Mouse (Mus musculus) forebrain, postnatal 0 days (tissue): Measurements from ENCODE around the gene Aldh1l1. TPM values are rescaled to one million over a fixed set of nuclear protein-coding genes. Genes with fewer than 3 reads are reported as not detected.

ENCODE experiments used
- ATAC-seq: fragments of 200-750 bp; cut with Nextera tagmentation; 2 replicates; pipeline ENCODE4 v1.8.0; 2017; ENCODE audit warnings: mild to moderate bottlenecking, moderate library complexity
- DNase-seq: peaks from one replicate; pipeline ENCODE4 v3.0.0-alpha.2; 2015
- H3K27ac ChIP-seq: fragments of 300-500 bp; sonication (generic); 2 replicates; pipeline ENCODE4 v1.5.1; 2014; ENCODE audit warnings: low read depth, mild to moderate bottlenecking, antibody characterized with exemption, low read length, moderate library complexity, mixed read lengths
- H3K27me3 ChIP-seq: fragments of 300-500 bp; sonication (generic); 2 replicates; pipeline ENCODE4 v1.6.1; 2014; ENCODE audit warnings: mild to moderate bottlenecking, low read length, mixed read lengths; ENCODE audit not compliant: insufficient read depth
- H3K36me3 ChIP-seq: fragments of 300-500 bp; sonication (generic); 2 replicates; pipeline ENCODE4 v1.6.1; 2014; ENCODE audit warnings: mild to moderate bottlenecking, moderate library complexity; ENCODE audit not compliant: insufficient read depth
- H3K4me1 ChIP-seq: fragments of 300-500 bp; sonication (generic); 2 replicates; pipeline ENCODE4 v1.6.1; 2014; ENCODE audit warnings: antibody characterized with exemption; ENCODE audit not compliant: insufficient read depth
- H3K4me2 ChIP-seq: fragments of 300-500 bp; sonication (generic); 2 replicates; pipeline ENCODE4 v1.6.1; 2014; ENCODE audit warnings: low read depth, mild to moderate bottlenecking, moderate library complexity
- H3K4me3 ChIP-seq: fragments of 300-500 bp; sonication (generic); 2 replicates; pipeline ENCODE4 v1.5.1; 2014; ENCODE audit warnings: low read depth, low read length, mixed read lengths
- H3K9ac ChIP-seq: fragments of 300-500 bp; sonication (generic); 2 replicates; pipeline ENCODE4 v1.6.1; 2014; ENCODE audit warnings: mild to moderate bottlenecking
- H3K9me3 ChIP-seq: fragments of 300-500 bp; sonication (generic); 2 replicates; pipeline ENCODE4 v1.6.1; 2016; ENCODE audit warnings: low read length
- CTCF ChIP-seq: sonication (generic); IDR thresholded peaks from 2 replicates; pipeline ENCODE4 v1.5.1; 2016; ENCODE audit warnings: antibody characterized with exemption, control low read depth, low read depth
- WGBS: fragments of 180-500 bp; shearing (Covaris S2); extraction: QIAGEN DNeasy Blood & Tissue Kit; methylation state at CpG from one replicate; pipeline ENCODE4 v1.1.7; 2014; 5-methylcytosine and 5-hydroxymethylcytosine counted together
- polyA plus RNA-seq: library from polyadenylated mRNA; unstranded; fragments of >200 nt; fragmentation: Nextera tagmentation; extraction: Ambion mirVana; gene quantifications from 2 replicates; pipeline ENCODE4 v1.2.1, GENCODE M21; 2015
- total RNA-seq: library from RNA; depleted of rRNA; stranded (reverse); fragments of >200 nt; gene quantifications from 2 replicates; pipeline ENCODE4 v1.2.3, GENCODE M21; 2014

The Aldh1l1 gene
- total and polyA plus RNA-seq, 2 experiments from 2014 or later: 67.8 to 71.3 TPM

DNA sequence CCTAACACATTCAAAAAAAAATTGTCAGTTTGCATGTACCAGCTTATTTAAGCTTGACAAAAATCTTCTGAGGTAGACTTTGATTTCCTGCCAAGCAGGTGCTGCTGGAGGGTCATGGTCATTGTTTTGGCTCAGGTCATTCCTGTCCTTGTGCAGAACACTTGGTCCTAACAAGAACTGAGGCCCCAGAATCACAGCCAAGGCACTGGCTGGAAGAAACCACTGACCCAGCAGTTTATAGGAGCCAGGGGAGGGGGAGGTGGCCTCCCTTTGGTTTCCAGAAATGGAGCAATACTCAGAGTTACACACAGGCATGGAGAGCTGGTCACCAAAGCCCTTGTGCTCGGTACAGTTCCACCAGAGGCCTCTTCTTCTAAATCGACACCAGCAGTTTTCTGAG is 96.1 kb downstream of the Aldh1l1 start:
- H3K9ac ChIP-seq: no peak overlapping the region
- no peak overlapping the region for H3K27ac ChIP-seq
- 85% methylated on average over 2 of the region's 2 CpGs for WGBS
- ATAC-seq (no peak), DNase-seq (no peak)
- no peaks in the 10 kb centered on the region for H3K36me3 ChIP-seq
- H3K27me3 ChIP-seq: no peaks in the 10 kb centered on the region
- TF ChIP-seq CTCF: no peak
- H3K4me1 ChIP-seq: no peaks in the 10 kb centered on the region
- H3K9me3 ChIP-seq: no peaks in the 10 kb centered on the region
- no peak overlapping the region for H3K4me2 ChIP-seq
- H3K4me3 ChIP-seq: no peak overlapping the region

DNA sequence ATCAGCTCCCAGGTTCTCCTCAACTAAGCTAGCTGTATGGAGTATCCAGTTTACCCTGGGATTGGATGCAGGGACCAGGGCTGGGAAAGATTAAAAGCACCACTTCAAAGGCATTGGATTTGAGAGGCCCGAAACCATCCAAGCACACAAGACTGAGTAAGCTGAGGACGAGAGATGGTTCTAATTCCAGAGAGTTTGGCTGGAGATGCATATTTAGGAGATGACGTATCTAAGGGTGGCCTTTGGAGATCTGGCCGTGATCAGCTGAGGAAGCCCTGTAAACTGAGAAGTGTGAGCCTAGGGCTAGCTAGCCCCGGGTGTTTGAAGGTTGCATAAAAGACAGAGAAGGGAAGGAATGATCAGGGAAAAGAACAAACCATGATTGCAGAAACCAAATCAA is 101.9 kb downstream of the Aldh1l1 start:
- H3K9ac ChIP-seq: no peak overlapping the region
- H3K4me3 ChIP-seq: no peak overlapping the region
- no peak for TF ChIP-seq CTCF
- no peak overlapping the region for H3K4me2 ChIP-seq
- H3K27ac ChIP-seq: no peak overlapping the region
- no peaks in the 10 kb centered on the region for H3K36me3 ChIP-seq
- ATAC-seq: no peak
- WGBS: 75% methylated on average over 5 of the region's 5 CpGs
- H3K4me1 ChIP-seq: no peaks in the 10 kb centered on the region
- DNase-seq: no peak
- no peaks in the 10 kb centered on the region for H3K27me3 ChIP-seq
- H3K9me3 ChIP-seq: no peaks in the 10 kb centered on the region

DNA sequence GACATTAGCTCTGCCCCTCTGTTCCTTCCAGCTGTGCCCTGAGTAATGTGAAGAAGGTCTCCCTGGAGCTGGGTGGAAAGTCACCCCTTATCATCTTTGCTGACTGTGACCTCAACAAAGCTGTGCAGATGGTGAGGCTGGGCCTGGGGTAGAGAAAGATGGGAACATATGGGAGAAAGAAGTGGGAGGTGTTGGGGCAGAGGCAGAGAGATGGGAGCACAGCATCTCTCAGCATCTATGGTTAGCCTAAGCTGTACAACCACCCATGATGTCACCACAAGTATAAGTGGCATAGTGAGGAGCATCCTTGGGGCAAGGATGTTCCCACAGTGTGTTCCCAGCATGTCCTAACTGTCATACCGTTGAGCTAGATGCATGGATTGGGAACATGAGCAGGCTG is 104.5 kb downstream of the Aldh1l1 start:
- WGBS: 76% methylated on average over 1 of the region's 1 CpGs
- Histone ChIP-seq H3K4me3 (no peak overlapping the region), H3K4me1 (no peaks in the 10 kb centered on the region), H3K9ac (no peak overlapping the region), H3K27ac (no peak overlapping the region), H3K36me3 (no peaks in the 10 kb centered on the region), H3K4me2 (no peak overlapping the region), H3K27me3 (no peaks in the 10 kb centered on the region), H3K9me3 (no peaks in the 10 kb centered on the region)
- TF ChIP-seq CTCF: no peak
- DNase-seq (no peak), ATAC-seq (no peak)

DNA sequence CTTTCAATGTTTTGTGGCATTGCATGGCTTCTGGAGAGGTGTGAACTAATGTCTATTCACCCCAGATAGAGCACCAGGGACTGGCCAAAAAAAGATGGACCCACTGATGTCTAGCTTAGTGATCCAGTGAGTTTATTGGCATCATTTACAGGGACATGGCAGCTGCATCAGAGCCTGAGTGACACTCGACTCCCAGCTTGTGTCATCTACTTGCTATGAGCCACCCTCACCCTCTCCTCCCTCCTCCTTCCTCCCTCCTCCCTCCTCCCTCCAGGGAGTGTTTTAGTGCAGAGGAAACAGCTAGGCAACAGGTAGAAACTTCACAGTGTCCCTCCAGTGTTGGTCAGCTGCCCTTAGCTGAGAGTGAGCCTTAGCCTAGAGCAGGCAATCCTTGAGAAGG is 108.7 kb downstream of the Aldh1l1 start:
- no peak for DNase-seq
- no peak for ATAC-seq
- H3K36me3 ChIP-seq: no peaks in the 10 kb centered on the region
- no peak overlapping the region for H3K4me2 ChIP-seq
- no peak overlapping the region for H3K4me3 ChIP-seq
- no peak overlapping the region for H3K9ac ChIP-seq
- no peak overlapping the region for H3K27ac ChIP-seq
- WGBS: 76% methylated on average over 1 of the region's 1 CpGs
- H3K27me3 ChIP-seq: no peaks in the 10 kb centered on the region
- TF ChIP-seq CTCF: no peak
- H3K4me1 ChIP-seq: no peaks in the 10 kb centered on the region
- H3K9me3 ChIP-seq: no peaks in the 10 kb centered on the region

DNA sequence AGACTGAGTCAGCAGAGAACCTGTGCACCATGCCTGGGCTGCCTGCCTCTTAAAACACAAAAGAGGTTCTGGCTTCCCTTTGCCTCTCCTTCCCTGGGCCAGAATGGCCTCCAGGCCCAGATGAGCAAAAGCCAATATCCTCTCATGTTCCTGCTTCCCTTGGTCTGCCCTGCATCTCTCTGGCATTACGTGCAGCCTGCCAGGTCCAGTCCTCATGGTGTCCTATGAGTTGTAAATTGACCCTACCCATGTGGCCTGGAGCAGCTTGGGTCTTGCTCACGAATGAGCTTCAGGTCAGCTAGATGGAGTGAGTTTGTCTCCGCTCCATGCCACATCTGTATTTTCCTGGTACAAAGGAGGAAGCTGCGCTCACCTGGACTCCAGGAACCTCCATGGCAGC is 110.8 kb downstream of the Aldh1l1 start:
- no peak for DNase-seq

DNA sequence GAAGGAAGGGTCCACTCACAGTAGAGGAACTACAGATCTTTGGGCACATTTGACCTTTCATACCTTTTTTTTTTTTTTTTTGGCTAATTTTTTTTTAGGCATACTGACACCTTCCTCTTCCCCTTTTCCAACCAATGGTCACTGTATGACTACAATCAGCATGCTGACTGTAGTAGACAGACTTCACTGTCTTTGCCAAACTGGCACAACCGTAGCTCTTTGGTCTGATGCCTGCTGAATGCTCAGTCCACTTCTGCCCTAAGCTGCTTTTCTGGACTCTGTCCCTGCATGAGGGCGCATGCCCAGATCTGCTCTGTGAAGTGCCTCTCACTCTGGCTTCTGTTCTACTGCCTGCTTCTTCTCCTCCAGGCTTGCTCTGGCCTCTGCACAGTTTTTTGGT is 111.4 kb downstream of the Aldh1l1 start:
- H3K9ac ChIP-seq: no peak overlapping the region
- no peaks in the 10 kb centered on the region for H3K4me1 ChIP-seq
- 74% methylated on average over 2 of the region's 2 CpGs for WGBS
- H3K4me2 ChIP-seq: no peak overlapping the region
- ATAC-seq (peak; percentile 79), DNase-seq (peak; percentile 67)
- H3K27me3 ChIP-seq: no peaks in the 10 kb centered on the region
- H3K4me3 ChIP-seq: no peak overlapping the region
- H3K36me3 ChIP-seq: no peaks in the 10 kb centered on the region
- no peak overlapping the region for H3K27ac ChIP-seq
- no peak for TF ChIP-seq CTCF
- H3K9me3 ChIP-seq: no peaks in the 10 kb centered on the region

More for the DNA sequence above, 110.8 kb downstream of the Aldh1l1 start:
- WGBS: 90% methylated on average over 4 of the region's 4 CpGs
- H3K4me1 ChIP-seq: no peaks in the 10 kb centered on the region
- ATAC-seq: no peak
- H3K36me3 ChIP-seq: no peaks in the 10 kb centered on the region
- TF ChIP-seq CTCF: no peak
- no peaks in the 10 kb centered on the region for H3K9me3 ChIP-seq
- H3K27me3 ChIP-seq: no peaks in the 10 kb centered on the region
- H3K9ac ChIP-seq: no peak overlapping the region
- no peak overlapping the region for H3K4me3 ChIP-seq
- H3K4me2 ChIP-seq: no peak overlapping the region
- no peak overlapping the region for H3K27ac ChIP-seq

DNA sequence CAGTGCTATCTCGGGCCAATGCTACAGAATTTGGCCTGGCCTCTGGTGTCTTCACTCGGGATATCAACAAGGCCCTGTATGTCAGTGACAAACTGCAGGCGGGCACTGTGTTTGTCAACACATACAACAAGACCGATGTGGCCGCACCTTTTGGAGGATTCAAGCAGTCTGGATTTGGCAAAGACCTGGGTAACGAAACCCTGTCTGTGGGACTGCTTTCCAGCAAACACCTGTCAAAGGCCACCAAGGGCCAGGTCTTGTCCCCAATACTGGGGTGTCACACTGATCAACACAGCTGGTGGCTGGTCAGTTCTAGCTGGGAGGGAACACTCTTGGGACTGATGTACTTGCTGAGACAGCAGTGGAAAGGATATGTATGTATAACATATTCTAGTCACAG is 112.0 kb downstream of the Aldh1l1 start:
- ATAC-seq: no peak
- WGBS: 89% methylated on average over 6 of the region's 6 CpGs

DNA sequence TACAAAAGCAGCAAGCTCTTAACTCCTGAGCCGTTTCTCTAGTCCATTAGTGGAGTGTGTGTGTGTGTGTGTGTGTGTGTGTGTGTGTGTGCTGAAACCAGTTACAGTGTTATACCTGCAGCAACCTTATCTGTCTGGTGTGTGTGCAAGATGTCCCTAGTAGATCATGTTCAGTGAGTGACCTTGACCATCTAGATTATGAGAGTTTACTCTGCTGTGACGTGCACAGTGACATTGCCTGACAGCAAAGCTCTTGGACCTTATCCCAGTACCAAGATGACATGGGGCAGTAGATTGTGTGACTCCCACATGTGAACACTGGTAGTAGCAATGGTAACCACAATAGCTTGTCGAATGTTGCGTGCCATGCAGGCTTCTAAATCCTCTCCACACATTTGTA is 114.1 kb downstream of the Aldh1l1 start:
- Histone ChIP-seq H3K27me3 (no peaks in the 10 kb centered on the region), H3K9ac (no peak overlapping the region), H3K27ac (no peak overlapping the region), H3K4me3 (no peak overlapping the region), H3K4me1 (peaks cover 3% of the 10 kb centered on the region; the same call in 1 of the 2 replicates), H3K9me3 (no peaks in the 10 kb centered on the region), H3K4me2 (no peak overlapping the region), H3K36me3 (no peaks in the 10 kb centered on the region)
- 84% methylated on average over 4 of the region's 4 CpGs for WGBS
- no peak for TF ChIP-seq CTCF
- DNase-seq: no peak
- ATAC-seq: no peak

More for the DNA sequence above, 112.0 kb downstream of the Aldh1l1 start:
- H3K4me1 ChIP-seq: no peaks in the 10 kb centered on the region
- no peak for TF ChIP-seq CTCF
- no peak overlapping the region for H3K4me2 ChIP-seq
- H3K27ac ChIP-seq: no peak overlapping the region
- no peak overlapping the region for H3K9ac ChIP-seq
- no peaks in the 10 kb centered on the region for H3K27me3 ChIP-seq
- no peak for DNase-seq
- no peaks in the 10 kb centered on the region for H3K36me3 ChIP-seq
- no peak overlapping the region for H3K4me3 ChIP-seq
- H3K9me3 ChIP-seq: no peaks in the 10 kb centered on the region
